Mouse (Mus musculus) embryo, embryonic 9.5 days (tissue): ENCODE results near the gene Rpf2.

Experiments used
- DNase-seq: peaks from one replicate; pipeline ENCODE4 v3.0.0-alpha.2; 2017; ENCODE audit errors: extremely low spot score

Rpf2 gene

GRCm38 (mm10) chr10:40249625-40250024, 2.8 kb upstream of the Rpf2 start:
- no peak for DNase-seq

GRCm38 (mm10) chr10:40247166-40247716, 405 bp upstream of the Rpf2 start:
- no peak for DNase-seq

GRCm38 (mm10) chr10:40237826-40238225, 9.0 kb downstream of the Rpf2 start:
- no peak for DNase-seq

GRCm38 (mm10) chr10:40233241-40233640, 13.6 kb downstream of the Rpf2 start:
- no peak for DNase-seq

- no peak for DNase-seq
Observed at GRCm38 (mm10) chr10:40232442-40232841, 14.4 kb downstream of the Rpf2 start.

GRCm38 (mm10) chr10:40229725-40230124, 17.1 kb downstream of the Rpf2 start:
- DNase-seq, result no peak

- no peak for DNase-seq
Observed at GRCm38 (mm10) chr10:40227660-40228303, 19.1 kb downstream of the Rpf2 start.

GRCm38 (mm10) chr10:40218874-40219273, 28.0 kb downstream of the Rpf2 start:
- DNase-seq, result no peak

- peak; percentile 89 for DNase-seq
Observed at GRCm38 (mm10) chr10:40212443-40213169, 34.2 kb downstream of the Rpf2 start.

GRCm38 (mm10) chr10:40195001-40195400, 51.8 kb downstream of the Rpf2 start:
- no peak for DNase-seq

GRCm38 (mm10) chr10:40192010-40192935, 54.6 kb downstream of the Rpf2 start:
- no peak for DNase-seq

- DNase-seq, result no peak
Observed at GRCm38 (mm10) chr10:40191338-40191979, 55.4 kb downstream of the Rpf2 start.

- no peak for DNase-seq
Observed at GRCm38 (mm10) chr10:40190871-40191270, 56.0 kb downstream of the Rpf2 start.

GRCm38 (mm10) chr10:40189689-40190088, 57.1 kb downstream of the Rpf2 start:
- DNase-seq, result no peak

- no peak for DNase-seq
Observed at GRCm38 (mm10) chr10:40188831-40189230, 58.0 kb downstream of the Rpf2 start.

GRCm38 (mm10) chr10:40185956-40186355, 60.9 kb downstream of the Rpf2 start:
- peak; percentile 24 for DNase-seq

GRCm38 (mm10) chr10:40180011-40180410, 66.8 kb downstream of the Rpf2 start:
- no peak for DNase-seq

GRCm38 (mm10) chr10:40179142-40179541, 67.7 kb downstream of the Rpf2 start:
- DNase-seq, result no peak

- DNase-seq, result no peak
Observed at GRCm38 (mm10) chr10:40177323-40177962, 69.4 kb downstream of the Rpf2 start.
